Mouse (Mus musculus) G1E (cell line): ENCODE results near the gene Hist1h2bp. TPM values are rescaled to one million over a fixed set of nuclear protein-coding genes. Genes with fewer than 3 reads are reported as not detected.
"Not testable (repeated sequence)": the region's sequence is repeated elsewhere in the genome, so short reads cannot be mapped to it uniquely, and the experiment has no call there.

Source experiments
- ATAC-seq: 2 replicates; pipeline ENCODE4 v1.8.0; 2016; ENCODE audit warnings: mild to moderate bottlenecking; ENCODE audit not compliant: insufficient number of reproducible peaks, poor library complexity, low FRiP score, severe bottlenecking; ENCODE audit errors: extremely low read depth
- DNase-seq: peaks from one replicate; pipeline ENCODE4 v3.0.0; 2012; ENCODE audit warnings: low spot score
- H3K27me3 ChIP-seq: 2 replicates; pipeline ENCODE4 v1.6.1; 2012; ENCODE audit warnings: mild to moderate bottlenecking, low read length, inconsistent platforms; ENCODE audit not compliant: insufficient read depth
- H3K36me3 ChIP-seq: replicated peaks from 2 replicates; pipeline ENCODE3; 2012; ENCODE audit warnings: mild to moderate bottlenecking, inconsistent platforms
- H3K4me1 ChIP-seq: 2 replicates; pipeline ENCODE4 v1.6.1; 2012; ENCODE audit warnings: low read depth, low read length, inconsistent platforms, mixed read lengths; ENCODE audit not compliant: insufficient read depth
- H3K4me3 ChIP-seq: 2 replicates; pipeline ENCODE4 v1.5.1; 2012; ENCODE audit warnings: low read depth, mild to moderate bottlenecking, inconsistent platforms, low read length, moderate library complexity, mixed read lengths
- H3K9me3 ChIP-seq: replicated peaks from 2 replicates; pipeline ENCODE4 v1.6.1; 2012; ENCODE audit warnings: inconsistent platforms
- CTCF ChIP-seq: IDR thresholded peaks from 2 replicates; pipeline ENCODE4 v1.5.1; 2012; ENCODE audit warnings: low read depth, low read length, inconsistent platforms, mixed read lengths
- GATA1 ChIP-seq: IDR thresholded peaks from 2 replicates; pipeline ENCODE4 v1.6.1; 2012; ENCODE audit warnings: borderline replicate concordance, low read length, inconsistent platforms, mixed read lengths
- GATA2 ChIP-seq: IDR thresholded peaks from 2 replicates; pipeline ENCODE4 v1.6.1; 2012; ENCODE audit warnings: low read depth, low read length, inconsistent platforms, borderline replicate concordance
- POLR2AphosphoS5 ChIP-seq: IDR thresholded peaks from 2 replicates; pipeline ENCODE4 v1.6.1; 2012; ENCODE audit warnings: low read depth, low read length, inconsistent platforms; ENCODE audit not compliant: insufficient replicate concordance
- TAL1 ChIP-seq: conservative IDR thresholded peaks from 2 replicates; pipeline ENCODE4 v1.6.1; 2012; ENCODE audit warnings: low read depth, low read length, inconsistent platforms, mixed read lengths
- polyA plus RNA-seq: library from polyadenylated mRNA; stranded (reverse); fragments of >175 nt; gene quantifications from 2 replicates; pipeline ENCODE4 v1.2.3, GENCODE M21; 2012
- total RNA-seq, 2 experiments: library from RNA; stranded (forward) in 1 of 2; stranded (reverse) in 1 of 2; fragments of 200-1000 nt in 1 of 2; fragments of >200 nt in 1 of 2; fragmentation: Nextera tagmentation in 1 of 2; gene quantifications; 2 replicates each; pipeline ENCODE4 v1.2.3; 2014 to 2017

The Hist1h2bp gene
- total and polyA plus RNA-seq, 3 experiments = 6.8 to 192 (median 55.4) TPM

DNA sequence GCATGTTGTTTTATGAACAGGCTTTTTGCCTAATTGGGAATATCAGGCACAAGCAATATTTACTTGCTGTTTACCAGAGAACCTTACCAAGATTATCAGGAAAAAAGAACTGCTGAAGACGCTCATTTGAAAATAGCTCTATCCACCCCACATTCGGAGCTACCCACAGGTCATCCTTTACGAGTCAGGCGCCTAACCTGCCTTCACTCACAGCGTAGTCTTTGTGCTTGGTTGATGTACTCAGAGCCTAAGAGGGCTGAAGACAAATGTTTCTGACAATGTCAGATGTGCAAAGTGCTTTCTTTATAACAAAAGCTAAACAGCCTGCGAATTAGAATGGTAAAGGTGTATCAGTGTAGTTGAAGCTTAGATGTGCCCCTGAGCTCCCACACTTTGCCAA is 3.0 kb upstream of the Hist1h2bp start:
- H3K27me3 ChIP-seq = no peaks in the 10 kb centered on the region
- ATAC-seq (no peak), DNase-seq (no peak)
- no peaks in the 10 kb centered on the region for H3K9me3 ChIP-seq
- TF ChIP-seq TAL1 (no peak), POLR2AphosphoS5 (no peak), GATA2 (no peak), CTCF (no peak), GATA1 (no peak)
- peaks cover 24% of the 10 kb centered on the region for H3K4me1 ChIP-seq
- H3K36me3 ChIP-seq = no peaks in the 10 kb centered on the region
- no peak overlapping the region for H3K4me3 ChIP-seq

DNA sequence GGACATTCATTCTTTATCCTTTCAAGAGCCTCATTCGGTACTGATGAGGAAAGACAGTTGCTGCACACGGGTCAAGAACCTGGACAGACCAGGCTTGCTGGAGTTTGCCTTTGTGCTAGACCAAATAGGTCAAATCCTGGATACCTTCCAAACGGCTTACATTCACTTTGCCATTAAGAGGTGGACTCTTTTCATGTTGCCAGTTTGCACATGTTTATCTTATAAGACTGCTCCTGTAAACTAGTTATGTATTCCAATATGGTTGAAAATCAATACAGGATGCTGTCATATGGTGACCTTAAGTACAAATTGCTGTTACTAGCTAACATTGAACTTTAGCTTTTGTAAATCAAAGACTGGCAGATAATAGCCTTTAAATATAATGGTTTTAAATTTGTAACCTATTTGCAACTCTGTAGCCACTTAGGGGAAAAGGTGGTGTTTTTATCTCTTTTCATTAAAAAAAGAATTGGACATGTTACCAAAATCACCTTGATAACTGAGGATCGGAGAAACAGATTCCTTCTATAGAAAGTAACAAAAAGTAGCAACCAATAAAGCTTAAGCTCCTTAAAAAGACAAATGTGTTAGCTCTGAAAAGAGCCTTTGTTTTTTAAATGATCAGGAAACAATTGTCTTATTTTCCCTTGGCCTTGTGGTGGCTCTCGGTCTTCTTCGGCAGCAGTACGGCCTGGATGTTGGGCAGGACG is 917 bp upstream of the Hist1h2bp start:
- Histone ChIP-seq H3K4me1 (peaks cover 30% of the 10 kb centered on the region), H3K27me3 (no peaks in the 10 kb centered on the region), H3K4me3 (peak overlapping the region; percentile 61; the same call in 1 of the 2 replicates), H3K36me3 (no peaks in the 10 kb centered on the region), H3K9me3 (no peaks in the 10 kb centered on the region)
- ATAC-seq (no peak), DNase-seq (no peak)
- TF ChIP-seq TAL1 = no peak
- TF ChIP-seq POLR2AphosphoS5 = peak; percentile 99; the same call in 1 of the 2 replicates

DNA sequence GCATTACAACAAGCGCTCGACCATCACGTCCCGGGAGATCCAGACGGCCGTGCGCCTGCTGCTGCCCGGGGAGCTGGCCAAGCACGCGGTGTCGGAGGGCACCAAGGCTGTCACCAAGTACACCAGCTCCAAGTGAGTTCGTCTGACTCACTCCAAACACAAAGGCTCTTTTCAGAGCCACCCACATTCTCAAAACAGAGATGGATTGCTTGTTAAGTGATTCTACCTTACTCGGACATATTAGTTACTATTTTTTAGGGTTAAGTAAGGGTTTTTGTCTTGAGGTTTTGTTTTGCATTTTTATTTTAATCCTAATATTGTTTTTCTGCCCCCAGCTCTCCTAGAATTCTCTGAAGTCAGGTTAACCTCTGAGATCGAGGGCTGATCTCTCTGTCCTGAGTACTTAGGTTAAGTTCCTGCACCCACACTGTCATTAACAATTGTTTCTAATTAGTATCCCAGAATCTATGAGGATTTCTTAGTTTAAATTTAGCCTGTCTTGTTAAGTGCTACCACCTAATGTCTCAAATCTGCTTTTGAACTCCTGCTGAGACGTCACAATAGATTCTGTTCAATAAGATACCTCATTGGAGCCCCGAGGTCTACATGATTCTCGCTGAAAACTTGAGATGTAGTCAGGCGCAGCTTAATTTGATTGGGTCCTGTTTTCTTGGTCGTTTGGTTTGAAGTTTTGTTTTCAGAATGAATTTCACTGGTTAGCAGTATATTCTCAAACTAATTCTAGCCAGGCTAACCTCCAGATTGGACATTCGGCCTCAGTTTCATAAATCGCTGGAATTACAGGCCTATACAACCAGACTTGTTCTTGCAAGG is 716 bp downstream of the Hist1h2bp start:
- ATAC-seq (no peak), DNase-seq (no peak)
- TF ChIP-seq TAL1 = no peak
- peak; percentile 90; the same call in 1 of the 2 replicates for TF ChIP-seq POLR2AphosphoS5
- TF ChIP-seq GATA2 = no peak
- H3K4me1 ChIP-seq = peaks cover 30% of the 10 kb centered on the region
- H3K9me3 ChIP-seq = no peaks in the 10 kb centered on the region
- no peaks in the 10 kb centered on the region for H3K36me3 ChIP-seq
- H3K4me3 ChIP-seq = no peak overlapping the region; the same call in 1 of the 2 replicates
- no peaks in the 10 kb centered on the region for H3K27me3 ChIP-seq

DNA sequence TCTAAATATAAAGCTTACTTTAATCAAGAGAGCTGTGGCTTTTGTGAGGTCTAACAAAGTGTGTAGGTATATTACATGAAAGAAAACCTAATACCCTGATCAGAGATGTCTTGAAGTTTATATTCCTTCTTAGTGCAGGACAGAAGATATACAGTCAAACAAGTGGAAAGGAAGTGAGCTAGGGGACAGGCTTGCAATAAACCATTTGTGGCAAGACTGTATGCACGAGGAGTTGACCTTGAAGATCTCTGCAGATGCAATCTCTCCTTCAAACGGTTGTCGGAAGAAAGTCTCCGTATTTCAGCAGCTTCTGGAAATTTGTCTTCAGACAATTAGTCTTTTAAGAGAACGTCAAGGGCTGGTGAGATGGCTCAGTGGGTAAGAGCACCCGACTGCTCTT is 2.7 kb downstream of the Hist1h2bp start:
- Histone ChIP-seq H3K4me3 (no peak overlapping the region), H3K9me3 (no peaks in the 10 kb centered on the region), H3K27me3 (no peaks in the 10 kb centered on the region), H3K36me3 (no peaks in the 10 kb centered on the region), H3K4me1 (peaks cover 21% of the 10 kb centered on the region)
- no peak for TF ChIP-seq GATA1
- no peak for TF ChIP-seq GATA2
- no peak for TF ChIP-seq TAL1
- no peak for TF ChIP-seq POLR2AphosphoS5
- TF ChIP-seq CTCF = no peak
- ATAC-seq (no peak), DNase-seq (no peak)

DNA sequence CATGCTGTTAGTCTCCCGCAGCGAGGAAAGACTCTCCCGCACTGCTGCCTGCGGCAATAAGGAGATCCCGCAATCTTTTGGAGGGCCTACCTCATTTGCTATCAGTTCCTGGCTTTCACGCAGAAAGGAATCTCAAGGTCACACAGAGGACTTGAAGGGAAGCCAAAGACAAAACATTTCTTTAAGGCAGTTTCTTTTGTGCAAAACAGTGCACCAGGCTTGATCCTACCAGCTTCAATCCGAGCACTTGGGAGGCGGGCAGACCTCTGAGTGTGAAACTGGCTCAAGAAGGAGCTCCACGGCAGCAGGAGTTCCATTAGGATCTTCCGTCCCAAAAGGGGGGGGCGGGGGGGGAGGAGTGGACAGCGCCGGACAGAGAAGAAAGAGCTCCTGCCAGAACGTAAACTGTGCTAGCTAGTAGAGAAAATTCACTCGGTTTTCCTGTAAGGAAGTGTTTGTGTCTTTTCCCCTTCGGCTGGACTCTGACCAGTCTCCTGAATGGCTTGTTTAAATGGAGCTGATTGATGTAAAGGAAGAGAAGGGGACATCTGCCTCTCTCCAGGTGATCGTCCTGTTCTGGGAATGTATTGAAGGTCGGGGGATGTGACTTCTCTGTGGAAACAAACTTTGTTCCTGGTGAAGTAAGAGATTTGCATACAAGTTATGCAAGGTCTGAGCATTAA is 3.5 kb downstream of the Hist1h2bp start:
- Histone ChIP-seq H3K4me1 (peaks cover 21% of the 10 kb centered on the region), H3K9me3 (no peaks in the 10 kb centered on the region), H3K4me3 (no peak overlapping the region), H3K27me3 (no peaks in the 10 kb centered on the region), H3K36me3 (no peaks in the 10 kb centered on the region)
- no peak for TF ChIP-seq CTCF
- TF ChIP-seq TAL1 = no peak
- no peak for TF ChIP-seq GATA1
- ATAC-seq = no peak
- DNase-seq = no peak

DNA sequence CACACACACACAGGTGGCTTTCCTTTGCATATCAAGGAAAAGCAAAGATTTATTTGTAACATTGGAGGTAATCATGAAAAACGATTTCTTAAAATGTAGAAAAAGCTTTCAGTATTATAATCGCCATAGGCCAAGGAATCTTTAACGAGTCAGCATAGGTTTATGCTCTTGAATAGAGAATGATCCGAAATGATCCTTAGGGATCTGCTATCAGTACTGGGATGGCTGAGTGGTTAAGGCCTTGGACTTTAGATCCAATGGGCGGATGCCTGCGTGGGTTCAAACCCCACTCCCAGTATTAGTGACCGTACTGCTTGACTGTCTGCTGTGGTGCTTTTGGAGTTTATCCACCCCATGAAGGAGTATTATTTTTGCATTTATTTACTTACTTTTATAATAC is 8.3 kb downstream of the Hist1h2bp start:
- Histone ChIP-seq H3K27me3 (no peaks in the 10 kb centered on the region), H3K9me3 (no peaks in the 10 kb centered on the region), H3K4me1 (peaks cover under 1% of the 10 kb centered on the region; the same call in 1 of the 2 replicates), H3K36me3 (no peaks in the 10 kb centered on the region), H3K4me3 (no peak overlapping the region)
- TF ChIP-seq POLR2AphosphoS5 (no peak), GATA1 (no peak), GATA2 (no peak), CTCF (no peak), TAL1 (no peak)
- no peak for ATAC-seq
- DNase-seq = no peak

DNA sequence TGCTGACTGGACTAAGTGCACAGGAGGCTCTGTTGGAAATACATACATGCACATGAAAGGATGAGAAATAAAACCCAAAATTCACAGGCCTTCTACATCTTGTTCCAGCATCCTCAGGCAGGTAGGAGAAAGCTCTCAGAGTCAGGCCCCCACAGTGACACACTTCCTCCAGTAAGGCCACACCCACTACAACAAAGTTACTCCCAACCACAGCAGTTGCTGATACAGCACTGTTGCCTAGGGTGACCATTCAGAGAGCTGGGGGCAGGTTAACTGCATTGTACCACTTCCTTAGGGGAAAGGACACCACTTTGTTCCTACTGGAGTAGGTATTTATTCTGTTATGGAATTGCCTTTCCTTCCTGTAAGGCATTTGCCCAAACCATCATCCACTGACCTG is 9.9 kb downstream of the Hist1h2bp start:
- H3K27me3 ChIP-seq, H3K4me1 ChIP-seq, DNase-seq, H3K4me3 ChIP-seq, H3K36me3 ChIP-seq, H3K9me3 ChIP-seq, ATAC-seq: not testable (repeated sequence)

DNA sequence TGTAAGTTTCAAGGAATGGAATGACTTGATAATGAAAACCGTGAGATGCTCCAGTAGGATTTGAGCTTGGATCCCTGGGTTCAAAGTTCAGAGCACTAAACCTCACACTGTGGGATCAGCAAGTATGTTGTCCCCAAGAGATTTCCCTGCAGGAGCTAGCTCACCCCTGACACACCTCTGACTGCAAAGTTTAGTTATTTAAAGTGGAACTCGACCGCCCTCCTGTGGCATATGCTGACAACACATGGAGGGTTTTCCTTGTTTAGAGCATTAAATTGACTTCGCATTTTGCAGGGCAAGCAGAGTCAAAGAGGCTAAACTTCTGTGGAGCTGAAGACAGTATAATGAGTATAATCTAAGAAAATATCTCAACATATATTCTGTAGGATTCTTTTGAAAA is 15.8 kb downstream of the Hist1h2bp start:
- not testable (repeated sequence) for DNase-seq, H3K4me1 ChIP-seq, H3K9me3 ChIP-seq, H3K36me3 ChIP-seq, H3K27me3 ChIP-seq, H3K4me3 ChIP-seq
- ATAC-seq = peak; percentile 66

DNA sequence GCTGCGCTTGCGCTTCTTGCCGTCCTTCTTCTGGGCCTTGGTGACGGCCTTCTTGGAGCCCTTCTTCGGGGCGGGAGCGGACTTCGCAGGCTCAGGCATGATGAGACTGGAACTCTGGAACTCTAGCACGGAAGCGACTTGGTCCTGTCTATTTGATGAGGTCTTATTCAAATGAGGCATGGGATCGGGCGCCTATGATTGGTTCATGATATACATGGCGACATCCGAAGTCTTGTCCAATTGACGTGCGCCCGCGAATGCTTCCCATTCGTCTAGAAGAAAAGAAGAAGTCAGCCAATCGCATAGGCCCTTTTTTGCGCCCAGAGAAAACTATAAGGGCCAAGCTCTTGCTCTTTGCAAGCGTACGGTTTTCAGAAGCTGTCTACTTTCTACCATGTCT is 22.8 kb downstream of the Hist1h2bp start, which contains the start of the genes Hist1h2bq and Hist1h2ao:
Hist1h2bq (minus strand) TSS at position 125 of the 400 bp plus-strand sequence.
Hist1h2ao (plus strand) TSS at position 393 of the 400 bp plus-strand sequence.
- not testable (repeated sequence) for H3K4me3 ChIP-seq, H3K27me3 ChIP-seq, H3K4me1 ChIP-seq, DNase-seq, H3K36me3 ChIP-seq, H3K9me3 ChIP-seq
- peak; percentile 83 for ATAC-seq
